Mouse (Mus musculus): ENCODE measurements at regions not wholly inside any gene's neighbourhood (a gene's known extent, or its start where the extent isn't known, plus 50 kb on each side); places are given as distances from the start of the nearest gene placed in this dataset.

GRCm38 (mm10) chr4:87647932-87648911, 384.9 kb downstream of the Mllt3 start:
- in situ Hi-C loops (cut with MboI; ENCODE audit: low pct_unique_long_range_greater_than_20kb), result loop anchor here (25.0 kb wide), 1 partner anchor 689 kb away; no protein-coding TSS in a partner anchor
- TF ChIP-seq CTCF (IDR thresholded peaks at IDR 0.05), result no peak
- no peak for ATAC-seq
- H3K27me3 ChIP-seq, result no peaks in the 10 kb centered on the region
- DNase-seq (ENCODE audit: low read depth, low spot score), result no peak
- ChIA-PET POLR2A (no interaction called here), CTCF (interaction anchor here (1.6 kb wide), 1 partner anchor 12 kb away, joined by 4 read pairs; no protein-coding TSS in a partner anchor)

- H3K27me3 ChIP-seq, result no peaks in the 10 kb centered on the region
- peak; percentile 33 for DNase-seq (ENCODE audit: low read depth, low spot score)
- CTCF ChIA-PET, result no interaction called here
- no peak for ATAC-seq
- TF ChIP-seq CTCF (IDR thresholded peaks at IDR 0.05), result no peak
- in situ Hi-C loops (cut with MboI; ENCODE audit: low pct_unique_long_range_greater_than_20kb), result loop anchor here (25.0 kb wide), 1 partner anchor 695 kb away; no protein-coding TSS in a partner anchor
- POLR2A ChIA-PET, result no interaction called here
Measured at GRCm38 (mm10) chr4:87642002-87642401, 391.2 kb downstream of the Mllt3 start.

DNA sequence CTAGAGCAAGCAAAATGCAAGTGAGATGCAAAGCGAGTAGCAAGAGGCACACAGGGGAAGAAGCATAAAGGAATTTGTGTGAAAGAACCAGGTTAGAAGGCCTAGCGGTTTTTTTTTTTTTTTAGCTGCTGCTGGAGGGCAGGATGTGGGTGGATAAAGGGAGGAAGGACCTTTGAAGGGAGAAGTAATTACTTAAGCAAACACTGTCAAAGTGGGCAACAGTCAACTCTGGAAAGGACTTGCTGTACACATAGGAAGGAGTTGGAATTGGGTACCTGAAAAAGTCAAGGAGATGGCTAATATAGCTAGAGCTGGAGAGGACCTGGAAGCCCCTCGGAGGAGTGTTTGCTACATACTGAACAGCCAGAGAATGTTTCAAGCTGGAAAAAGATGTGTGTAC, 391.6 kb downstream of the Mllt3 start:
- TF ChIP-seq CTCF (IDR thresholded peaks at IDR 0.05), result no peak
- DNase-seq (ENCODE audit: low read depth, low spot score) (no peak), ATAC-seq (no peak)
- CTCF ChIA-PET, result no interaction called here
- in situ Hi-C loops (cut with MboI; ENCODE audit: low pct_unique_long_range_greater_than_20kb), result loop anchor here (25.0 kb wide), 1 partner anchor 696 kb away; no protein-coding TSS in a partner anchor
- POLR2A ChIA-PET, result no interaction called here
- no peaks in the 10 kb centered on the region for H3K27me3 ChIP-seq

- TF ChIP-seq CTCF (IDR thresholded peaks at IDR 0.05), result no peak
- CTCF ChIA-PET, result no interaction called here
- ATAC-seq (no peak), DNase-seq (ENCODE audit: low read depth, low spot score) (no peak)
- H3K27me3 ChIP-seq, result no peaks in the 10 kb centered on the region
- in situ Hi-C loops (cut with MboI; ENCODE audit: low pct_unique_long_range_greater_than_20kb), result loop anchor here (25.0 kb wide), 1 partner anchor 699 kb away; no protein-coding TSS in a partner anchor
- POLR2A ChIA-PET, result no interaction called here
Measured at GRCm38 (mm10) chr4:87638380-87638646, 394.9 kb downstream of the Mllt3 start.

- in situ Hi-C loops (cut with MboI; ENCODE audit: low pct_unique_long_range_greater_than_20kb), result loop anchor here (25.0 kb wide), 1 partner anchor 699 kb away; no protein-coding TSS in a partner anchor
- no peak for TF ChIP-seq CTCF (IDR thresholded peaks at IDR 0.05)
- POLR2A ChIA-PET, result no interaction called here
- H3K27me3 ChIP-seq, result no peaks in the 10 kb centered on the region
- CTCF ChIA-PET, result no interaction called here
- ATAC-seq (no peak), DNase-seq (ENCODE audit: low read depth, low spot score) (no peak)
Measured at GRCm38 (mm10) chr4:87637629-87638379, 395.4 kb downstream of the Mllt3 start.

DNA sequence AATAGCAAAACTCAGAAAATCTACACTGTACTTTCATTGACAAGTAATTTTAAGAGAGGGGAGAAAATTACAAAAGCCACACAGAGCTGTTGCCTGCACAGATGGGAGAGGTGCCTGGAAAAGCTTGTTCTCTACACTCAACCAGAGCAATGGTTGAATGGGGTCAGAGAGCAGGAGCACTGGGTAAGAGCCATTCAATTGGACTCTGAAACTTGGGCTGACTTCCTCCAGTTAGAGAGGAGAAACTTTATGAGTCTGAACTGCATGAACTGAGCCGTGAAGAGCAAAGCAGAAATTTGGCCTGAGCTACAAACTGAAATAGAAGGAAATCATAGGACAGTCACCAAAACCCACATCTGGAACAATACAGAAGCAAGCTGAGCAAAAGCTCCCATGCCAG, 380.8 kb upstream of the Slc24a2 start:
- no peak for DNase-seq (ENCODE audit: low read depth, low spot score)
- no peaks in the 10 kb centered on the region for H3K27me3 ChIP-seq
- CTCF ChIA-PET, result no interaction called here
- POLR2A ChIA-PET, result no interaction called here
- no peak for ATAC-seq
- no peak for TF ChIP-seq CTCF (IDR thresholded peaks at IDR 0.05)
- in situ Hi-C loops (cut with MboI; ENCODE audit: low pct_unique_long_range_greater_than_20kb), result no loop called here

DNA sequence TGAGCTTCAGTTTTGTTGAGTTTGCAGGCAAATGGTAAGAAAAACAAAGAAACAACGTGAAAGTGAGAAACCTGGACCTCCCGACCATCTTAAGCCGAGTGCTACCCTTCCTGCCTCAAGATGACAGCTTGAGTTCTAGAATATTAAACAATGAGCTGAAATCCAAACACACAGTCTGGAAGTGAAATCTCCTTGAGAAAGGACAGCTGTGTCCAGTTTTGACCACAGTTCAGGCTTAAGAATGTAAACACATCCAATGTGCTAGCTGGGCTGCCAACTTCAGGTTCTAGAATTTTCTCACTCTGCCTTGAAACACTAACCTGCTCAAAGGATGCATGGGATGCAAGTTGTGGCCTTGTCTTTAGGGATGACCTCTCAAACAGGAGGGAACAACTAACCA, 363.4 kb upstream of the Slc24a2 start:
- no peaks in the 10 kb centered on the region for H3K27me3 ChIP-seq
- ChIA-PET CTCF (no interaction called here), POLR2A (no interaction called here)
- in situ Hi-C loops (cut with MboI; ENCODE audit: low pct_unique_long_range_greater_than_20kb), result no loop called here
- DNase-seq (ENCODE audit: low read depth, low spot score) (no peak), ATAC-seq (no peak)
- TF ChIP-seq CTCF (IDR thresholded peaks at IDR 0.05), result no peak

DNA sequence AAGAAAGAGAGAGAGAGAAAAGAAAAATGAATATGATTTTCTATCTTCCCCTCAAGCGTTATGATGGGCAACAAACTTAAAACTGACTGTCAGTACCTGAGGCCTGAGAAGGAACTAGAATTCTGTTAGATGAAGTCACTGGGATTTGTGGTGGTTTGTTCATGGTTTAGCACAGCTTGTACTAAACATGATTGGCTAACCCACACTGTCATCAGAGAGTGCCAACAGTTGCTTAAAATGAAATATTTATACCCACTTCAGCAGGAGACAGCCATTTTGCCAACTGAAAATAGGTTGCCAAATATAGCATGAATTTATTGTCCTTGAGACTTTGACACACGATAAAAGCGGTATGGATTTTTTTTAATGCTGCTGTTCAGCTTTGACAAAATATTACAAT, 360.5 kb upstream of the Slc24a2 start:
- ChIA-PET POLR2A (no interaction called here), CTCF (no interaction called here)
- peaks cover 3% of the 10 kb centered on the region for H3K27me3 ChIP-seq
- ATAC-seq (no peak), DNase-seq (ENCODE audit: low read depth, low spot score) (no peak)
- in situ Hi-C loops (cut with MboI; ENCODE audit: low pct_unique_long_range_greater_than_20kb), result no loop called here
- no peak for TF ChIP-seq CTCF (IDR thresholded peaks at IDR 0.05)

DNA sequence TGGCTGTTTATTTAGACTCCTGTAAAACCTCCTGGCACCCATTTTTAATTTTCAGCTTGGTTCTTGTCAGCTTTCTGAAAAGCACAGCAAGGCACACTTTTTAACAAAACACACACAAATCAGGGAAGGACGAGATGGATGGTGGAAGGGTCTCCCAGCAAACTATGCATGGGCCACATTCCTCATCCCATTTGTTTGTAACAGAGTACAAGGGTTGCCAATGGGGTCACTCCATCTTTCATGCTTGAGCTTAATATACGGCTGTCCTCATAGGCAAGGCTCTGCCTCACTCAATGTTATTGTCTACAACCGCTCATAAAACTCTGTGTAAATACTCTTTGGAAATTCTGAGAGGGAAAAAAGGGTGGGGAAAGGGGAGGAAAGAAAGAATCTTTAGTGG, 347.9 kb upstream of the Slc24a2 start:
- H3K27me3 ChIP-seq, result peaks cover 12% of the 10 kb centered on the region
- no peak for TF ChIP-seq CTCF (IDR thresholded peaks at IDR 0.05)
- ATAC-seq (no peak), DNase-seq (ENCODE audit: low read depth, low spot score) (no peak)
- CTCF ChIA-PET, result interaction anchor here (1.1 kb wide), 1 partner anchor 19 kb away, joined by 3 read pairs; no protein-coding TSS in a partner anchor
- POLR2A ChIA-PET, result interaction anchor here (0.8 kb wide), 1 partner anchor 11 kb away, joined by 3 read pairs; no protein-coding TSS in a partner anchor
- in situ Hi-C loops (cut with MboI; ENCODE audit: low pct_unique_long_range_greater_than_20kb), result no loop called here

GRCm38 (mm10) chr4:87570950-87571349, 340.7 kb upstream of the Slc24a2 start:
- H3K27me3 ChIP-seq, result no peaks in the 10 kb centered on the region
- CTCF ChIA-PET, result no interaction called here
- in situ Hi-C loops (cut with MboI; ENCODE audit: low pct_unique_long_range_greater_than_20kb), result no loop called here
- ATAC-seq (no peak), DNase-seq (ENCODE audit: low read depth, low spot score) (no peak)
- POLR2A ChIA-PET, result interaction anchor here (0.7 kb wide), 1 partner anchor 334 kb away, joined by 3 read pairs; no protein-coding TSS in a partner anchor
- no peak for TF ChIP-seq CTCF (IDR thresholded peaks at IDR 0.05)

- POLR2A ChIA-PET, result no interaction called here
- TF ChIP-seq CTCF (IDR thresholded peaks at IDR 0.05), result no peak
- in situ Hi-C loops (cut with MboI; ENCODE audit: low pct_unique_long_range_greater_than_20kb), result no loop called here
- H3K27me3 ChIP-seq, result no peaks in the 10 kb centered on the region
- CTCF ChIA-PET, result no interaction called here
- ATAC-seq (no peak), DNase-seq (ENCODE audit: low read depth, low spot score) (no peak)
Measured at GRCm38 (mm10) chr4:87570470-87570891, 340.2 kb upstream of the Slc24a2 start.
